In genomic region chr11:105349780-105350324, GRCm38 (mm10) we compare ENCODE assay signal across 29 mouse cellular contexts. TPM values are rescaled to one million over a fixed set of nuclear protein-coding genes. Genes with fewer than 3 reads are reported as not detected.
A peak's percentile ranks its signal among the peaks of the same experiment; 100 is the strongest.
DNase-seq lines count a peak whose midpoint lies in the region; ATAC-seq and TF ChIP-seq lines count a peak whose summit lies in the region.
"Had no signal": no experiment of that assay in that cellular context is flagged by ENCODE, and none has a peak within 500 bp of the region (broad histone marks: within the 10 kb centered on the region; RNA-seq: fewer than 3 reads in every experiment).

No protein-coding gene starts in this region.

- in situ Hi-C loops in CH12.LX (cut with MboI; ENCODE audit: low pct_ligation_motif_present, low pct_unique_long_range_greater_than_20kb, low sequenced_read_pairs) = loop anchor here (5.0 kb wide), 2 partner anchors 242 to 562 kb away; no protein-coding TSS in a partner anchor

- intact Hi-C loops in heart, adult 2 months (cut with DNase I) = loop anchor here (5.0 kb wide), 3 partner anchors 78 to 507 kb away; no protein-coding TSS in a partner anchor

- TF ChIP-seq CTCF in heart, adult 2 months (IDR thresholded peaks at IDR 0.05) = no peak
- no peak for TF ChIP-seq CTCF in CH12.LX (conservative IDR thresholded peaks at IDR 0.05 in 1 of 2, IDR thresholded peaks at IDR 0.05 in 1 of 2; ENCODE audit: low read depth in 2 of 2, low read length in 2 of 2)
- no peak for TF ChIP-seq CTCF in liver, embryonic 14.5 days (IDR thresholded peaks at IDR 0.05; ENCODE audit: low read depth)

- TF ChIP-seq RAD21 in CH12.LX (IDR thresholded peaks at IDR 0.05; ENCODE audit: low read depth, low read length) = no peak

- H3K4me2 ChIP-seq in CH12.LX (ENCODE audit: insufficient read depth, low read depth, poor library complexity, severe bottlenecking) = peak overlapping the region; percentile 39; the same call in 1 of the 2 replicates
- H3K4me2 ChIP-seq in liver, embryonic 14.5 days (ENCODE audit: low read depth) = peak overlapping the region; percentile 23
- H3K4me2 ChIP-seq in intestine, embryonic 15.5 days (replicated peaks) = no peak overlapping the region
- H3K4me2 ChIP-seq: heart, embryonic 15.5 days; limb, embryonic 12.5 days; midbrain, embryonic 13.5 days; neural tube, embryonic 15.5 days had no signal

- WGBS in heart, embryonic 10.5 days = 80% methylated on average over 19 of the region's 19 CpGs
- WGBS in heart, adult 2 months = 89% methylated on average over 19 of the region's 19 CpGs
- 95% methylated on average over 19 of the region's 19 CpGs for WGBS in embryonic facial prominence, embryonic 10.5 days
- WGBS in liver, embryonic 14.5 days (ENCODE audit: insufficient replicate concordance) = 61% methylated on average over 19 of the region's 19 CpGs
- WGBS in intestine, embryonic 15.5 days = 90% methylated on average over 19 of the region's 19 CpGs

- DNase-seq in heart, embryonic 10.5 days (ENCODE audit: low spot score) = peak; percentile 83
- DNase-seq in heart, adult 2 months = no peak
- DNase-seq in CH12.LX (ENCODE audit: extremely low read depth) = no peak
- no peak for DNase-seq in embryonic facial prominence, embryonic 10.5 days (ENCODE audit: low spot score)
- peak in 1 of 3 experiments; percentile 42 for DNase-seq in liver, embryonic 14.5 days (ENCODE audit: low read depth in 3 of 3, low spot score in 3 of 3)
- DNase-seq in urinary bladder, postnatal 36 days (ENCODE audit: low spot score in 2 of 2) = no peak
- DNase-seq: adrenal gland, adult 2 months; adrenal gland, postnatal 36 days; gastrocnemius, adult 2 months; kidney, adult 2 months; kidney, postnatal 36 days; lung, adult 18-20 months; lung, postnatal 4 days; right cerebral cortex, postnatal 25 days; thymus, postnatal 14 days had no signal

- H3K9me3 ChIP-seq in heart, embryonic 10.5 days = no peaks in the 10 kb centered on the region
- H3K9me3 ChIP-seq in CH12.LX (replicated peaks; ENCODE audit: low read length) = no peaks in the 10 kb centered on the region
- no peaks in the 10 kb centered on the region for H3K9me3 ChIP-seq in embryonic facial prominence, embryonic 10.5 days
- no peaks in the 10 kb centered on the region for H3K9me3 ChIP-seq in liver, embryonic 14.5 days (ENCODE audit: control insufficient read depth, low read length)
- no peaks in the 10 kb centered on the region for H3K9me3 ChIP-seq in intestine, embryonic 15.5 days
- H3K9me3 ChIP-seq: heart, embryonic 15.5 days; limb, embryonic 12.5 days; megakaryocyte, embryonic 14.5 days; midbrain, embryonic 13.5 days; neural tube, embryonic 15.5 days had no signal

- TF ChIP-seq POLR2A in heart, adult 2 months (IDR thresholded peaks at IDR 0.05; ENCODE audit: insufficient read depth, low read depth, low read length) = no peak
- TF ChIP-seq POLR2A in CH12.LX (IDR thresholded peaks at IDR 0.05; ENCODE audit: low read depth, low read length) = no peak

- no peak overlapping the region for H3K4me3 ChIP-seq in heart, embryonic 10.5 days
- H3K4me3 ChIP-seq in heart, adult 2 months = no peak overlapping the region
- no peak overlapping the region for H3K4me3 ChIP-seq in CH12.LX (replicated peaks in 1 of 3; ENCODE audit: low read depth in 2 of 3, low read length in 2 of 3, poor library complexity in 1 of 3)
- H3K4me3 ChIP-seq in embryonic facial prominence, embryonic 10.5 days = no peak overlapping the region
- no peak overlapping the region for H3K4me3 ChIP-seq in liver, embryonic 14.5 days (ENCODE audit: insufficient read depth in 1 of 2, low read depth in 2 of 2, low read length in 2 of 2)
- no peak overlapping the region for H3K4me3 ChIP-seq in intestine, embryonic 15.5 days (replicated peaks)
- H3K4me3 ChIP-seq: gastrocnemius, adult 2 months; heart, embryonic 15.5 days; layer of hippocampus, adult 2 months; left cerebral cortex, adult 2 months; limb, embryonic 12.5 days; megakaryocyte, embryonic 14.5 days; midbrain, embryonic 13.5 days; neural tube, embryonic 15.5 days had no signal

- no peaks in the 10 kb centered on the region for H3K27me3 ChIP-seq in heart, embryonic 10.5 days (ENCODE audit: insufficient read depth, poor library complexity, severe bottlenecking)
- no peaks in the 10 kb centered on the region for H3K27me3 ChIP-seq in heart, adult 2 months (ENCODE audit: control insufficient read depth, insufficient read depth, low read length)
- H3K27me3 ChIP-seq in CH12.LX (replicated peaks) = no peaks in the 10 kb centered on the region
- H3K27me3 ChIP-seq in embryonic facial prominence, embryonic 10.5 days (replicated peaks; ENCODE audit: low read depth, poor library complexity, severe bottlenecking) = no peaks in the 10 kb centered on the region
- H3K27me3 ChIP-seq in liver, embryonic 14.5 days (ENCODE audit: control insufficient read depth, insufficient read depth, low read length) = no peaks in the 10 kb centered on the region
- H3K27me3 ChIP-seq in intestine, embryonic 15.5 days (replicated peaks) = no peaks in the 10 kb centered on the region
- H3K27me3 ChIP-seq: heart, embryonic 15.5 days; limb, embryonic 12.5 days; midbrain, embryonic 13.5 days; neural tube, embryonic 15.5 days had no signal

- peak overlapping the region; percentile 26; the same call in 1 of the 2 replicates for H3K27ac ChIP-seq in heart, embryonic 10.5 days
- no peak overlapping the region for H3K27ac ChIP-seq in heart, adult 2 months
- no peak overlapping the region for H3K27ac ChIP-seq in CH12.LX (ENCODE audit: insufficient read depth, low read depth)
- H3K27ac ChIP-seq in embryonic facial prominence, embryonic 10.5 days (replicated peaks) = 0 out of 2 replicates have a peak overlapping the region, but pooled peaks have one; percentile 30
- H3K27ac ChIP-seq in liver, embryonic 14.5 days = no peak overlapping the region
- no peak overlapping the region for H3K27ac ChIP-seq in intestine, embryonic 15.5 days
- H3K27ac ChIP-seq: gastrocnemius, adult 2 months; heart, embryonic 15.5 days; layer of hippocampus, adult 2 months; left cerebral cortex, adult 2 months; limb, embryonic 12.5 days; midbrain, embryonic 13.5 days; neural tube, embryonic 15.5 days had no signal

- peak; percentile 70 for ATAC-seq in liver, embryonic 14.5 days (ENCODE audit: insufficient read depth)
- ATAC-seq in intestine, embryonic 15.5 days = no peak
- ATAC-seq: activated CD4-positive, CD25-positive, alpha-beta regulatory T cell, adult 4 months; CD4-positive, CD25-positive, alpha-beta regulatory T cell, adult 4 months; forebrain, embryonic 16.5 days; hindbrain, embryonic 16.5 days; lung, postnatal 0 days; midbrain, embryonic 13.5 days had no signal

- peaks cover 45% of the 10 kb centered on the region for H3K36me3 ChIP-seq in heart, embryonic 10.5 days
- no peaks in the 10 kb centered on the region for H3K36me3 ChIP-seq in heart, adult 2 months (ENCODE audit: control insufficient read depth, insufficient read depth, low read length)
- no peaks in the 10 kb centered on the region for H3K36me3 ChIP-seq in CH12.LX (replicated peaks in 1 of 2; ENCODE audit: control insufficient read depth in 1 of 2, insufficient read depth in 1 of 2, low read length in 1 of 2)
- H3K36me3 ChIP-seq in embryonic facial prominence, embryonic 10.5 days (replicated peaks) = peaks cover 73% of the 10 kb centered on the region
- H3K36me3 ChIP-seq in liver, embryonic 14.5 days (replicated peaks; ENCODE audit: control insufficient read depth, insufficient read depth, low read depth) = no peaks in the 10 kb centered on the region
- no peaks in the 10 kb centered on the region for H3K36me3 ChIP-seq in intestine, embryonic 15.5 days
- H3K36me3 ChIP-seq: heart, embryonic 15.5 days; midbrain, embryonic 13.5 days; neural tube, embryonic 15.5 days had no signal

- no peaks in the 10 kb centered on the region for H3K79me2 ChIP-seq in heart, adult 2 months (replicated peaks; ENCODE audit: control insufficient read depth, insufficient read depth, low read length)
- no peaks in the 10 kb centered on the region for H3K79me2 ChIP-seq in CH12.LX (replicated peaks; ENCODE audit: control insufficient read depth, extremely low read depth, insufficient read depth, poor library complexity, severe bottlenecking)

- no peak for TF ChIP-seq EP300 in heart, adult 2 months (IDR thresholded peaks at IDR 0.05; ENCODE audit: insufficient read depth, low read depth, low read length)
- TF ChIP-seq EP300 in CH12.LX (IDR thresholded peaks at IDR 0.05; ENCODE audit: low read length) = no peak
- no peak for TF ChIP-seq EP300 in liver, embryonic 14.5 days (IDR thresholded peaks at IDR 0.05; ENCODE audit: low read depth)

- no peak overlapping the region for H3K9ac ChIP-seq in heart, adult 2 months (ENCODE audit: low read depth, low read length)
- H3K9ac ChIP-seq in CH12.LX (ENCODE audit: insufficient read depth, low read depth) = no peak overlapping the region
- H3K9ac ChIP-seq in liver, embryonic 14.5 days (replicated peaks) = no peak overlapping the region
- no peak overlapping the region for H3K9ac ChIP-seq in intestine, embryonic 15.5 days
- H3K9ac ChIP-seq: heart, embryonic 15.5 days; limb, embryonic 12.5 days; midbrain, embryonic 13.5 days; neural tube, embryonic 15.5 days had no signal

- dilution Hi-C loops in CH12.LX (cut with MboI; ENCODE audit: extremely low pct_ligation_motif_present, extremely low pct_unique_long_range_greater_than_20kb, low sequenced_read_pairs) = no loop called here

- peaks cover 47% of the 10 kb centered on the region for H3K4me1 ChIP-seq in heart, embryonic 10.5 days
- peaks cover 2% of the 10 kb centered on the region; the same call in 1 of the 2 replicates for H3K4me1 ChIP-seq in heart, adult 2 months (ENCODE audit: control insufficient read depth, insufficient read depth, low read length)
- peaks cover 9 to 24% of the 10 kb centered on the region in 2 experiments; a peak in 3 of 4 replicates for H3K4me1 ChIP-seq in CH12.LX (ENCODE audit: control insufficient read depth in 1 of 2, insufficient read depth in 2 of 2)
- H3K4me1 ChIP-seq in embryonic facial prominence, embryonic 10.5 days = peaks cover 33% of the 10 kb centered on the region
- peaks cover 14 to 19% of the 10 kb centered on the region in 2 experiments for H3K4me1 ChIP-seq in liver, embryonic 14.5 days (replicated peaks; ENCODE audit: control insufficient read depth in 2 of 2, insufficient read depth in 2 of 2, low read length in 1 of 2)
- H3K4me1 ChIP-seq in intestine, embryonic 15.5 days (replicated peaks) = peaks cover 25% of the 10 kb centered on the region

TF ChIP-seq in CH12.LX, 34 proteins besides CTCF, POLR2A, EP300 and RAD21 (continues in another document):
- no peak for TF ChIP-seq BHLHE40 (IDR thresholded peaks at IDR 0.05; ENCODE audit: low read depth, low read length)

RNA-seq across cellular contexts. Expression of gene Mrc2, which starts 57.4 kb away (rescaled TPM):
- polyA plus RNA-seq in heart, embryonic 10.5 days (2016; fragmentation: Nextera tagmentation; extraction: Ambion mirVana) = 10.0 and 14.3 TPM in 2 replicates
- 10 to 100 TPM; 13.9 to 17.5 TPM for total RNA-seq in heart, adult 2 months (2021)
- polyA plus RNA-seq in heart, adult 2 months (2012; rRNA removed) = 11.2 and 14.5 TPM in 2 replicates
- total RNA-seq in CH12.LX (2012; rRNA removed) (under 0.01 and 0.25 TPM in 2 replicates), CH12.LX (2014; rRNA removed) (0.04 and 0.09 TPM in 2 replicates)
- polyA plus RNA-seq in CH12.LX (2012; ENCODE audit: insufficient read length, low read depth) = 0.10 and 0.19 TPM in 2 replicates
- 26.9 and 27.6 TPM in 2 replicates for polyA plus RNA-seq in embryonic facial prominence, embryonic 10.5 days (2016; fragmentation: Nextera tagmentation; extraction: Ambion mirVana)
- 0.80 and 0.82 TPM in 2 replicates for polyA plus RNA-seq in liver, embryonic 14.5 days (2012; rRNA removed)
- 0.28 and 0.37 TPM in 2 replicates for polyA plus RNA-seq in liver, embryonic 14.5 days (2014; fragmentation: Nextera tagmentation; extraction: Ambion mirVana)
- 9.1 and 9.9 TPM in 2 replicates for polyA plus RNA-seq in intestine, embryonic 15.5 days (2015; fragmentation: Nextera tagmentation; extraction: Ambion mirVana)
- total RNA-seq: hematopoietic stem cell, adult 5-6 weeks had no signal
- polyA plus RNA-seq: activated CD4-positive, CD25-positive, alpha-beta regulatory T cell, adult 4 months; CD4-positive, CD25-positive, alpha-beta regulatory T cell, adult 4 months had no signal

Comparison
In these comparisons a context has a peak if more than half of its experiments do, and no peak if none do; other contexts are left out.
1. H3K27ac ChIP-seq: peak in heart, embryonic 10.5 days (single experiment) and embryonic facial prominence, embryonic 10.5 days (single experiment); none in heart, adult 2 months (single experiment), CH12.LX (single experiment), liver, embryonic 14.5 days (single experiment) and intestine, embryonic 15.5 days (single experiment).